Mouse (Mus musculus) left cerebral cortex, postnatal 25 days (tissue): ENCODE data around the gene Sstr4. TPM values are rescaled to one million over a fixed set of nuclear protein-coding genes. Genes with fewer than 3 reads are reported as not detected.

Experiments used
- DNase-seq, 2 experiments: peaks; one replicate each; pipeline ENCODE4 v3.0.0; 2022; ENCODE audit warnings: low spot score in 2 of 2, mixed read lengths in 1 of 2
- intact Hi-C: fragments of 180-260 bp; cut with DNase I; formaldehyde crosslinking; loops from one replicate; pipeline ENCODE4 v1.15.1; 2025
- total RNA-seq, 2 experiments: library from RNA; stranded (reverse); gene quantifications; 2 replicates each; pipeline ENCODE4 v1.2.3; 2021

Sstr4 gene
- total RNA-seq, 2 experiments from 2014 or later: 35.1 to 42.9 TPM

- intact Hi-C loops: no loop called here
- DNase-seq: peak; percentile 55 to 83
Observed at GRCm38 (mm10) chr2:148387652-148388581, 7.2 kb upstream of the Sstr4 start.

- intact Hi-C loops: no loop called here
Observed at GRCm38 (mm10) chr2:148393149-148393548, 2.0 kb upstream of the Sstr4 start.

GRCm38 (mm10) chr2:148393846-148394245, 1.3 kb upstream of the Sstr4 start:
- intact Hi-C loops: no loop called here
- no peak for DNase-seq

More at GRCm38 (mm10) chr2:148393149-148393548, 2.0 kb upstream of the Sstr4 start:
- DNase-seq: no peak

GRCm38 (mm10) chr2:148396209-148396608, 1.1 kb downstream of the Sstr4 start:
- intact Hi-C loops: loop anchor here (5.0 kb wide), 2 partner anchors 114 to 189 kb away; no protein-coding TSS in a partner anchor
- DNase-seq: peak; percentile 47 to 50

- peak; percentile 27 to 43 for DNase-seq
- intact Hi-C loops: loop anchor here (5.0 kb wide), 2 partner anchors 115 to 190 kb away; no protein-coding TSS in a partner anchor
Observed at GRCm38 (mm10) chr2:148397015-148397783, 2.1 kb downstream of the Sstr4 start.

- DNase-seq: peak in 1 of 2 experiments; percentile 9
- intact Hi-C loops: loop anchor here (5.0 kb wide), 2 partner anchors 115 to 190 kb away; no protein-coding TSS in a partner anchor
Observed at GRCm38 (mm10) chr2:148397784-148398100, 2.6 kb downstream of the Sstr4 start.

GRCm38 (mm10) chr2:148398901-148399685, 3.9 kb downstream of the Sstr4 start:
- DNase-seq: no peak
- intact Hi-C loops: loop anchor here (5.0 kb wide), 2 partner anchors 117 to 192 kb away; no protein-coding TSS in a partner anchor

- intact Hi-C loops: no loop called here
- no peak for DNase-seq
Observed at GRCm38 (mm10) chr2:148402227-148402626, 7.1 kb downstream of the Sstr4 start.

- no peak for DNase-seq
- intact Hi-C loops: loop anchor here (5.0 kb wide), 4 partner anchors 132 to 283 kb away; no protein-coding TSS in a partner anchor
Observed at GRCm38 (mm10) chr2:148404906-148405305, 9.8 kb downstream of the Sstr4 start.

- peak in 1 of 2 experiments; percentile 59 for DNase-seq
- intact Hi-C loops: loop anchor here (5.0 kb wide), 4 partner anchors 131 to 284 kb away; no protein-coding TSS in a partner anchor
Observed at GRCm38 (mm10) chr2:148406160-148406970, 11.2 kb downstream of the Sstr4 start.

GRCm38 (mm10) chr2:148406971-148407869, 12.1 kb downstream of the Sstr4 start:
- no peak for DNase-seq
- intact Hi-C loops: loop anchor here (5.0 kb wide), 4 partner anchors 130 to 285 kb away; no protein-coding TSS in a partner anchor

- intact Hi-C loops: loop anchor here (5.0 kb wide), 4 partner anchors 129 to 286 kb away; no protein-coding TSS in a partner anchor
- no peak for DNase-seq
Observed at GRCm38 (mm10) chr2:148407870-148408760, 13.0 kb downstream of the Sstr4 start, which contains the start of gene Thbd. TSS of gene Thbd (minus strand) at chr2:148408188.

GRCm38 (mm10) chr2:148408761-148409120, 13.6 kb downstream of the Sstr4 start:
- intact Hi-C loops: loop anchor here (5.0 kb wide), 4 partner anchors 129 to 286 kb away; no protein-coding TSS in a partner anchor

GRCm38 (mm10) chr2:148409141-148409540, 14.0 kb downstream of the Sstr4 start:
- intact Hi-C loops: loop anchor here (5.0 kb wide), 4 partner anchors 128 to 287 kb away; no protein-coding TSS in a partner anchor
- peak; percentile 76 to 84 for DNase-seq

More at GRCm38 (mm10) chr2:148408761-148409120, 13.6 kb downstream of the Sstr4 start:
- DNase-seq: no peak

- no peak for DNase-seq
- intact Hi-C loops: loop anchor here (5.0 kb wide), 4 partner anchors 127 to 288 kb away; no protein-coding TSS in a partner anchor
Observed at GRCm38 (mm10) chr2:148409821-148410220, 14.7 kb downstream of the Sstr4 start.

- no peak for DNase-seq
- intact Hi-C loops: no loop called here
Observed at GRCm38 (mm10) chr2:148419151-148419550, 24.0 kb downstream of the Sstr4 start.
